Mouse (Mus musculus) NIH3T3 (cell line): Measurements from ENCODE around the gene Plxnb2.
A peak's percentile ranks its signal among the peaks of the same experiment; 100 is the strongest.

Experiments used
- DNase-seq: peaks from one replicate; pipeline ENCODE4 v3.0.0-alpha.2; 2012; ENCODE audit warnings: low read depth

The Plxnb2 gene

GRCm38 (mm10) chr15:89179630-89179964 is 991 bp downstream of the Plxnb2 start:
- DNase-seq: peak; percentile 17

- peak; percentile 89 for DNase-seq
Measured at GRCm38 (mm10) chr15:89178954-89179629, 1.5 kb downstream of the Plxnb2 start.

DNA sequence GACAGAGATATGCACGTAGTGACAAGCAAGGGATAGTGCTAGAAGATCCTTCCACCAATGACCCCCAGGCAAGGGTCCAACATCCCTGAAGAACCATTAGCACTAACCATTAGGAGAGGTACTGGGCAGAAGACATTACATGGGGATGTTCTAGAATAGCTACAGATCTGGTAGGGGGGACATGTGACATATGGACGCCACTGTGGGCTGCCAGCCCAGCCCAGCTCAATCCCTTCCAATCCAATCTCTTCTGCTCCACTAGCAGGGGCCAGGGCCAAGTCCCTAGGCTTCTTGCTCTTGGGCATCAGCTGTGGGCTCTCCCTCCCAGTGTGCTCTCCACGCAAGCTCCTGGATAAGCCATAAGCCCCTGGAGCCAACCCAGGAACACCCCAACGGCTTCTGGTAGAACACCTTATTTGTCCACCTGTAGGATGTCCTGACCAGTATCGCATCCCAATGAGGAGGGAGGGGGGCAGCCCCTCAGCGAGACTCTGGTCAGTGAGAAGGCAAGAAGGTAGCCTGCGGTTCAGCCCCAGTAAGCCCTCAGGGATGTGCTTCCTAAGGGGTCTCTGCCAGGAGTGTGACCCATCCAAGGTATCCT is 2.2 kb downstream of the Plxnb2 start:
- no peak for DNase-seq

DNA sequence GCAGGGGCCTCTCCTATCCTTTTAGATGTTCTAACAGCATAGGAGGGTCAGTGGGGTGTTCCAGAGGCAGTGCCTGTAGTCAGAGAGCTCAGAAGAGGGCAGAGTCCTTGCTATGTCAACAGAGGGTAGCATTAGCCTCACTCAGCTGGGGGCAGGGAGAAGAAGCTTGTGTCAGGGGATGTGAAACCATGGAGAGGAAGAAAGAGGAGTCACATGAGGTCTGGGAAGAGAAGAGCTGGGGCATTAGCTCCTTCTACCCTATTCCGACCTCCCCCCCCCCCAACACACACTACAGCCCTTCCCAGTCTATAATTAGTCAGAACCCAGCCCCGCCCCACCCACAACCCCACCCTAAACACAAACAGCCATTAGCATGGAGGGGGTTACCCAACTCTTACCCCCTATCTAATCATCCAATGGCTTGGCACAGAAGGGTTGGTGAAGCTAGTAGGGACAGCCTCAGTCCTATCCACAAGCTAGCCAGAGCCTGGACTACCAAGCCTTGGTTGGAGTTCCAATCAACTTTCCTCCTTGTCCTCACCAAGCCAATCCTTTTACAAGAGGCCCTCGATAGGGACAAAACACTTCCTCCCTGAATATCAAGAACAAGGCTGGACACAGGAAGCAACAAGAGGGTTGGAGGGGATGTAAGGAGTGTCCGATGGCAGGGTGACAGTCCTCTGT is 2.9 kb downstream of the Plxnb2 start:
- DNase-seq: no peak

- DNase-seq: peak; percentile 53
Measured at GRCm38 (mm10) chr15:89177121-89177520, 3.5 kb downstream of the Plxnb2 start.

DNA sequence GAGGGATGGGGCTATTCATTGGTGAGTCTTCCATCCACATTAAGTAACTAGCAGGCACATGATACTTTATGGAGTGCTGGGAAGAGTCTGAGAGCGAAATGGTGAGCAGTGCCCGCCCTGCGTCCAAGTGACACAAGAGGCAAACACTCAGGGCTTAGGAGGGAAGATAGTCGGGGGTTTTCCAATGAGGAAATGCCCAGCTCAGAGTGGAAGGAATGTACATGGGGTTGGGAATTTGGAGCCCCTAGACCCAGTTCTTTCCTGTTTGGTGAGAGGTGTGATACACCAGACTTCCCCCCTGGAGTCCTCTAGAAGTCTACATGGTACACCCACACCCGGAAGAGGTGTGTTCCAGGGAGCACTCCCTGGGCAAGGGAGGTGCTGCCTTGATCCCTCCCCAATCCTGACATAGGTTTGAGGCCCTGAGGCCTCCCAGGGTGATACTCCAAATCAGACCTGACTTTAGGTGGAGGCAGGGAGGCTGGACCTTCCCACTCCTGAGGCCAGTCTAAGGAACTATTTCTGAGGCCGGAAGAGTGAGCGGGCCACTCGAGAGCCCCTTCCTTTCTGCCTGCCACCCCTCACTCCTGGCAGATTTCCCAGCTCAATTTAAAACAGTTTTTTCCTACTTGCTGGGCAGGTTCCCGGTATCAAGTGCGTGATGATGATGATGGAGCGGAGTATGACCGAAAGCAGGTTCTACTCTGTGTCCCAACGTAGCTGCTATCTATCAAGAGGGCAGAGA is 5.0 kb downstream of the Plxnb2 start:
- no peak for DNase-seq

DNA sequence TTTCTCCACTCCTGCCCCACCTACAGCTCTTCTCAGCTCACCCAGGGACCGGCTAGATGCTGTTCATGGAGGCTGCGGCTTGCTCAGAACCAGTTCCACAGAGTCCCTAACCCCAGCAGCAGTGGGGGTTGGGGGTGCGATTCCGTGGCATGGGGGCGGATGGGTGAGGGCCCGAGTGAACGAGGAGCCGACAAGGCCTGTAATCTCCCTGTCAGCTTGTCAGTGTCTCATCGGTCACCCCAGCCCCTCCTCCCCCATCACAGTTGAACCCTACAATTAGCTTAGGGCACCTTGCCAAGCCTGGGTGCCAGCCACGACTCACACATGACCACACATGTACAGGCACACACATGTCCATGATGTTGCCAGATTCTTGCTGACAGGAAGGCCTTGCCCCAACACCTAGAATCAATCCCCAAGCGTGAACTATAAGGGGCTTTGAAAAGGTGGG is 5.7 kb downstream of the Plxnb2 start:
- DNase-seq: no peak

- no peak for DNase-seq
Measured at GRCm38 (mm10) chr15:89173906-89174214, 6.7 kb downstream of the Plxnb2 start.

DNA sequence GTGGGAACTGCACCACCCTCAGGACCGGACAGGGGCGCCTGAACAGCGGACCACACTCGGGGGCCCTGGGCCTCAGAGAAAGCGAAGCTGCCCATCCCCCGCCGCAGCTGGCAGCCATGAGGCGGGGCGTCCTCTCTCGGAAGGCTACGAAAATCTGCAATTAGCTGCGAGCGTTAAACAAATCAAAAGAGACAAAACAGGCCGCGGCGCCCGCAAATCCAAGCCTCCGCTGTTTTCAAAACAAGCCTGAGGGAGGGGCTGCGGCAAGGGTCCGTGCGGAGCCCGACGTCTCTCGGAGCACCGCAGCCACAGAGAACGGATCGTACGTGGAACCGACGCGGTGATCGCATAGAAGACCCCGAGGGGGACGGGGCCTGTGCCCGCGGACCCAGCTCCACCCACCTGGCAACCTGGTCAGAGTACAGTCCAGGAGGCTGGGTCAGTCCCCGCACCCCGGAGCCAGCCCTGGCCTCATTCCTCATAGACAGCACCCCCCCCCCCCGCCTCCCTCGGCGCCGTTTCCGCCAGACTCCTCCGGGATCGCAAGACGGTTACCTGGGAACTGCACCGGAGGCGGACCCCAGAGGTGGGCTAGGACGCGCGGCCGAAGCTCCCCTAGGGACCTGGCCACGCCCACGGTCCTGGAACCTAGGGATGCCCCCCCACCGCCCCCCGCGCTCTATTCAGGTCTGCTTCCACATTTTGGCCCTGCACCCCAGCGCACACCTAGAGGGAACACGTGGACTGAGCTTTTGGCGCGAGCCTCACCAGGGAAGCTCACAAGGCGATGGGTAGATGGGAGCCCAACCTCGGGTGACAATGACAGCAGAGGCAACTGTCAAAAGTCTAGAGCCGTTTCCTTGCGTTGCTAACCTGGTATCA is 7.3 kb downstream of the Plxnb2 start:
- DNase-seq: no peak

DNA sequence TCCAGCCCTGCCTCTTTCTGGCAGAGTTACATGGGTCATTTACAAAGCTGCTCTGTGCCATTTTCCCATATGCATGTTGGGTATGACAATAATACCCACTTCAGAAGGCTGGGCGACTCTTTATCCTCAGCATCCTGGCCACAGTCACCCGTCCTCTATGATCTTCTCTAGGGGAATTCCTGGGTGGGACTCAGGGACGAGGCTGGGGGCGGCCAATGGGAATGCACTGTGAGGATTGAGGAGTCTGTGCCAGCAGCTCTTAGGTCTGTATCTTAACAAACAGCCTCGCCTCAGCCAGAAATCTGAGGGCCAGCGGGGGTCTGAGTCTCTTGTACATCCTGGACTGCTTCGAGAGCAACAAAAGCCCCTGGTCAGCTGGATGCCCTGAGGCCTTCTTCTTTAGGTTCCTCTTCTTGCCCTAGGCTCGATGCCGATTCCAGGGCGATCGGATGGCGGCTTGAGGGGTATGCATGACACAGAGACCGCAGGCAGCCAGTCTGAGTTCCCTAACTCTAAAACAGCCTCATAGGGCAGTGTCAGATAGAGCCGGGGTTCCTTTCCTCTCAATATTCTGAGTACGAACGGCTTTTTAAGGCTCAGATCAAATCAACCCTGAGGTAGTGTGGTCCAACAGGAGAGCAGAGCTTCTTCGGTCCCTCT is 8.2 kb downstream of the Plxnb2 start:
- no peak for DNase-seq

DNA sequence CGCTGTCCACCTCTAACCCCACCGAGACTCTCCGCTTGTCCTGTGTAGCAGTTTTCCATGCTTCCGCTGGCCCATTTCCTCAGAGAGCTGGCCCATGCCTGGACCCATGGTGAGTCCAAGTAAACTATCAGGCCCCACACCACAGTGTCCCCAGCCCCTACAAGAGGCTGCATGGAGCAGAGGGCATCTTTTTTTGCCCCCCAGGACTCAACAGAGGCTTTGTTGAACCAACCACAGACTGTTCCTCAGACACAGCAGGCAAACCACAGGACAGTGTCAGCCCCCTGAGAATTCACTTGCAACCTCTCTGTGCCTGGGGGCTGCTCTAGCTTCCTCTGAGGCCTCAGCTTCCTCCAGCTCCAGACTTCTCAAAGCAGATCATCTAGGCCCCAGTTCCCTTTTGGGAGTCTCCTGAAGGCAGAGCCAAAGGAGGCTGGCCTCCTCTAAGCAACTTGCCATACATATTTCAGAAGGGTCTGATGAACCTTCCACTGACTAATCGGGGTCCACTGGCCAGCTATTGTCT is 9.0 kb downstream of the Plxnb2 start:
- no peak for DNase-seq

DNA sequence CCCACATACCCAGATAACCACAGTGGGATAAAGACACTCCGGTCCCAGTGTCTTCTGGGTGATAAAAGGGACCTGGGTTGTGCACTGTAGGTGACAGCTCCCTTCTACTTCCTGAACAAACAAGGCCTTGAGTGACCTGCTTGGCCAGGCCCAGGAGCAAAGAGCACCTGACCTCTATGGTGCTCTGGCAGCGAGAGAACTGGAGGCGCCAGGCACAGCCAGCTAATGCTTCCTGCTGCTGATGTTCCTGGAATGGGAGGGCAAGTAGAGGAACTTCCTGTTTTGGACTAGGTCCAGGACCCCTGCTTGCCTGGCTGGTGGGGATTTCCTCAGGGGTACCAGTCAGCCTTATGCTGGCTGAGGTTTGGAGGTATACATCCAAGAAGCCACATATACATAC is 10.5 kb downstream of the Plxnb2 start:
- peak; percentile 24 for DNase-seq

DNA sequence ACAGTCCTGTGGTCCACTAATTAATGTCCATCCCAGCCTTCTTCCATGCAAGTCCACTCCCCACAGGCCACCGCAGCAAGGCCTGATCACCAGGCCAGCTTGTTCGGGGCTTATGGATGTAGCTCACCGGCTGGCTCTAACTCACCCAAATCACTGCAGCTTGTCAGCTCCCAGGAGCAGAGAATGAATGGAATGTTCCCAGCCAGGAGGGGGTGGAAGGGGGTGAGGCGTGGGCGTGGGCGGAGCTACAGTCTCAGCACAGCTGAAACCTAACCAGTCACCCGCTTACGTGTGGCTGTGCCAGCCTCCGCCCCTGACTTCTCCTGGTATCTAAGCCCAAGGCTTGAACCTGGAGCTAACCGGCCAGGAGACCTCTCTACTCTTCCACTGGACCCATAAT is 11.2 kb downstream of the Plxnb2 start:
- peak; percentile 95 for DNase-seq

- no peak for DNase-seq
Measured at GRCm38 (mm10) chr15:89168922-89169321, 11.7 kb downstream of the Plxnb2 start.

DNA sequence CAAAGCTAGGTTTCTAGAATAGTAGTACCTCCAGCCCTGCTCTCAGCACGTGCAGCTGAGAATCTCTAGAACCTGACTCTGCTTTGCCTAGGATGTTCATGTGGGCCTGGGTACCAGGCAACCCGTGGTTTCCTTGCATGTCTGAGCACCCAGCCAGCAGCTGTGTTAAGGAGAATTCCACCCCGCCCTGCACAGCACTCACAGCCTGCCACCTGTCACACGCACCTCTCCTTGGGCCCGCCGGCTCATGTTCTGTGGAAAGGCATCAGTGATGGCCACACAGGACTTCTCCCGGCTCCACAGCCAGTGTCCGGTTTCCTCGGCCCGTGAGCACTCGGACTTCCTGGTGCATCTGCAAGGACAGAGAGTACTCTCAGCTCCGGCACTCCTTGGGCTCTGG is 15.1 kb downstream of the Plxnb2 start:
- DNase-seq: no peak

GRCm38 (mm10) chr15:89161397-89161796 is 19.2 kb downstream of the Plxnb2 start:
- no peak for DNase-seq

GRCm38 (mm10) chr15:89158516-89158915 is 22.1 kb downstream of the Plxnb2 start:
- DNase-seq: no peak

DNA sequence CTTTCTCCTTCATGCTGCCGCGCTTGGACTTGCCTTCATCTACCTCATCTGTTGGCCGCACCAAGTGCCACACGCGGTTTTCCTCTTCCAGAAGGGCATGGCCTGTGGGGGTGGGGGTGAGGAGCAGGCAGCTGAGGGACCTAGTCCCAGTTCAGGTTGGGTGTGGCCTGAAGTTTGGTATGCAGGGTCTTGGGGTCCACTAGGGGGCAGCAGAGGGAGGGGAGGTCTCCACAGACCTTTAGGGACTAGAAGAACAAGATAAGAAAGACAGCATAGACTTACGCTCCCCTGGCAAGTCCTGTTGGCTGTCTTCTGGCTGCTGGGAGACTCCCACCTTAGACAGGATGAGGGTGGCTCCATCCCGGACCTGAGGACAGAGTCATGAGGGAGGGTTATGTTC is 22.6 kb downstream of the Plxnb2 start:
- DNase-seq: peak; percentile 84

- no peak for DNase-seq
Measured at GRCm38 (mm10) chr15:89152312-89152711, 28.3 kb downstream of the Plxnb2 start.

DNA sequence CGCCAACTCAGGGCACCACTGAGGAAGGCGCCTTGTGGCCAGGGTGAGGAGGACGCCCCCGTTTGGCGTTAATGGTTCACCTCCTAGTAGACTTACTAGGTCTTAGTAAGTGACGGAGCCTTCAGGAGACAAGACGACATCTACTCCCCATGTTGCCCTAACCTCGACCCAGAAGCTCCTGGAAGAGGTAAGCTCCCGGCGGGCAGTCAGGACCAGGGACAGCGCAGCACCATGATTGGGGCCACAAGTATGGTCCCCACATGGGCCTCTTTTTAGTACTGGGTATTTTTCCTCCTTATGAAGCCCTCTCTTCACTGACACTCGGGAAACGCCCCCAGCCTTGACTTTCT is 30.6 kb downstream of the Plxnb2 start:
- peak; percentile 66 for DNase-seq
